Mouse (Mus musculus) Muller cell, postnatal 12 days (primary cell): ENCODE results near the gene Gabpb2.
A peak's percentile ranks its signal among the peaks of the same experiment; 100 is the strongest.

Source experiments
- DNase-seq: peaks from one replicate; pipeline ENCODE4 v3.0.0-alpha.2; 2015; ENCODE audit errors: inconsistent ontology term

Gabpb2 gene

DNA sequence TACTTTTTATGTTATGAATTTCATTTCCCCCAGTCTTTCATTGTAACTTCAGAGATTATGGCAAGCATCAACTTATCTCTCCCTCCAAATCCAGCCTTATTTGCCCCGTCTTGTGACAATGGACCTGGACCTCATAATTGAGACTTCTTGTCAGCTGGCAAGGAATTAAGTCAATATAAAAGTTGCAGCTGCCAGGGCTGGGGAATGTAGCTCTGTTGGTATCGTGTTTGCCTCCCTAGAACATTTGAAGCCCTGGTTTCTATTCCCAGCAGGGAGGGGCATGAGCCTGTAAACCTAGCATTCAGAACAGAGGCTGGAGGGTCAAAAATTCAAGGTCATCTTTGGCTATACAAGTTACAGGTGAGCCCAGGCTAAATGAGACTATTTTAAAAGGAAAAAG lies 21.9 kb downstream of the Gabpb2 start:
- DNase-seq, result no peak

DNA sequence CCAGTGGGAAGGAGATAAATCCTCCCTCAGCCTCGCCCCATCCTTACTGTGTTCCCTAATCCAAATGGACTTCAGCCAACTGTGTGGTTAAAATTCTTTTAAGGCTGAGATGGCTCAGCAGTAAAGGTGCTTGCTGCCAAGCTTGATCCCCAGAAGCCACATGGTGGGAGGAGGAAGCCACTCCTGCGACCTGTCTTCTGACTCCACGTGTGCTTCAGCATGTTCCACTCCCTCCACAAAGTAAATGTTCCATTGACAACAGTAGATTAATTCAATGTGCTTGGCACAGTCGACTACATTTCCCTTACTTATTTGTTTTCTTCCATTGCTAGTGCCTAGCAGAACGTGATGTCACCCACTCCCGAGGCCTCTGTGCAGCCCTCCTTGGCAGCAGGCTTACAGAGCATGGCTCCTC lies 23.0 kb downstream of the Gabpb2 start:
- peak; percentile 60 for DNase-seq

DNA sequence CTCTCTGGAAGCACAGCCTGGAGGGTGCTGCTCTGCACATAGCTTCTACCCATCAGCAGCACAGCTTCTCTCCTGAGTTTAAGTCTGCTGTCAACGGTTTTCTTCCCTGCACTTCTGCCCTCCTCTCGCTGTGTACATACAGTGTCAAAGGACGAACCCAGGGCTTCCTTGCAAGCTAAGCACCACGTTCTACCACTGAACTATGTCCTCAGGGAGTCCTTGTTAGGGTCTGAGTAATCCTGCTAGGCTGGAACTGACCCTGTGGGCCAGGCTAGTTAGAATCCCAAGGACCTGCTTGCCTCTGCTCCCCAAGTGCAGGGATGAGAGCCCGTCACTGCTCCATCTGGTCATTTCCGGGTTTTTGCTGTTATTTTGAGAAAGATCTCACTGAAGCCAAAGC lies 30.8 kb downstream of the Gabpb2 start:
- DNase-seq, result no peak

DNA sequence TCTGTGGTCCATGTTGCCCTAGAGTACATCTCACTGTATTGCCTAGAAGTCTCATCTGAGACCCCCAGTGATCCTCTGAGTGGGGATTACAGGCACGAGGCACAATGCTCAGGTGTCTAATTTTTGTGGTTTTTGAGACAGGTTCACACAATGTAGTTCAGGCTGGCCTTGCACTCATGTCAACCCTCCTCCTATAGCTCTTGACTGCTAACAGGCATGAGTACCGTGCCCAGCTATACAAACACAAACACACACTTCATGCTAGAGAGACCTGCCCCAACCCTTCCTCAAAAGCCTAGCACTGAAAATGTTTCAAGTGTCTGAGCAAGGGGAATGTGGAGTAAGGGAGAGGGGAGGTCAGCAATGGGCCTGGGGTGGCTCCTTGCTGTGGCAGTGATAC lies 31.6 kb downstream of the Gabpb2 start:
- DNase-seq, result no peak

DNA sequence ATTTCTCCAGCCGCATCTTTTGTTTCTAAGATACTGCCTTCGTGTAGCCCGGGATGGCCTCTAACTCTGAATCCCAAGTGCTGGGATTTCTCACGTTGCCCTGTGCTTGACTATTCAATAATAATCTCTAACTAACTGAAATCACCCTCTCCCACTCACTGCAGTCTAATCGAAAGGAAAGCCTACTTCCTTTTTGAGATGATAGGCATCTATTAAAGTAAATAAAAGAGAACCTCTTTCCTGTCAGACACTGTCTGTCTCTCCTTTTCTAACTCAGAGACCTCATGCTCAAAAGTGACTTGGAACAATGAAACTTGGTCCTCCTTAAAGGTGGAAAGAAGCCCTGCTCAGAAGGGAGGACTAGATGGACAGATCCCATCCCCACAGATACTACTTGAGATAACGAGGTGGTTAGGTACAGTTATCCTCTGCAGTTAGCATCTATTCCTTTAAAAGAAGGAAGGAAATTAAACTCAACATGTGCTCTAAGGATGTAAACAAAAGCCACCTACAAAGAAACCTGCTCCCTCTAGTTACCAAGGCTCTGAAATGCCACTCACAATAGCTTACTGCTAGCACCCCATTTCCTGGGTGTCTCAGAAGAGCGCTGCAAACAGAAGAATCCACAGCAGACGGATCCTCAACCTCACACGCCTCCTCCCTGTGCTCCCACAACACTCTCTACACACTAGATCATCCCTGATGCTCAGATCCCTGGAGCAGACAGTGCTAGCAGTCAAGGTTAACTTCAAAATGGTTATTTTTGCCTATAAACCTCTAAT lies 32.7 kb downstream of the Gabpb2 start:
- DNase-seq, result no peak

DNA sequence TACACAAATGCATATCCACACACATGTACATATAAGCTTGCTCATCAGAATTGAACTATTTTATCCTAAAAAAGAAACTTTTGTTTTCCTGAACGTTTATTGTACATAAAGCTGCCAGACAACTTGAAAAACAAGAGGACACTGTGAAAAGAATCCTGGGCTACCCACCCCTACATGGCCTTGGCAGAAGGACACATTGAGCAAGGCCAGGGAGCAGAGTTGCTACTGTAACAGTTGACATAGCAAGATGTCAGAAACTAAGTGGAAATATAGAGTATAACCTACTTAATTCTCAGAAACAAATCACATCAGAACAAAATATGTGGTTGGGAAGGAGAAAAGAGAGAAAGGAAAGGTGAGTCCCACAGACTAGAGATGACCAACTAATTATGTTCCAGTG lies 35.9 kb downstream of the Gabpb2 start:
- DNase-seq, result no peak

DNA sequence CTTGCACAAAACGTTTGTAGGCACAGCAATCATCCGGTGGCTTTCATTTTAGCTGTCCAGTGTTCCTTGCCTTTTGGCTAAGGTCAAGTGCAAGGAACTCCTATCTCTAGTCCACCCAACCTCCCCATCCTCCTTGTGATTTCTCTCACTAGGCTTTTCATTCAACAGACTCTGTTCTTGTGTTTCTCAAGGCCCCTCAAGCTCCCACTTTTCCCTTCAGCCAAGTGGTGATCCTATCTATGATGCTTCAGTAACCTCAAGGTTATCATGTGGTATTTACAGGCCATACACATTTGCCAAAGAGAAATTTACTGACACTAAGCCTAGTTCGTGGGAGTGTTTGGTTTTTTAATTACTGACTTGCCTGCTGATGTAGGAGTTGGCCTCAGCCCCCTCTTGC lies 37.8 kb downstream of the Gabpb2 start:
- no peak for DNase-seq

DNA sequence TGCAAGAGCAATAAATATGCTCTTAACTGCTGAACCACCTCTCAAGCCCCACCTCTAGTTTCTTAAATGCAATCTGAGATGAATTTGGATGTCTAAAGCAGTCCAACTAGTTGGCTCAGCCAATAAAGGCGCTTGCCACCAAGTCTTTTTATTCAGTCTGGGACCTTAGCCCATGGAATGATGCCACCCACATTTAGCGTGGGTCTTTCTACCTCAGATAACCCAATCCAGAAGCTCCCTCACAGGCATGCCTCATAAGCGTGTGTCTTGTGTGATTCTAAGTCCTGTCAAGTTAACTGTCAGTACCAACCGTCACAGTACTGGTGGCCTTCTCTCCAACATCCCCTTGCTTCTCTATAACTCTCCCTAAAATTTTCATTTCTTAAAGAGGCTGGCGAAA lies 38.8 kb downstream of the Gabpb2 start:
- no peak for DNase-seq

DNA sequence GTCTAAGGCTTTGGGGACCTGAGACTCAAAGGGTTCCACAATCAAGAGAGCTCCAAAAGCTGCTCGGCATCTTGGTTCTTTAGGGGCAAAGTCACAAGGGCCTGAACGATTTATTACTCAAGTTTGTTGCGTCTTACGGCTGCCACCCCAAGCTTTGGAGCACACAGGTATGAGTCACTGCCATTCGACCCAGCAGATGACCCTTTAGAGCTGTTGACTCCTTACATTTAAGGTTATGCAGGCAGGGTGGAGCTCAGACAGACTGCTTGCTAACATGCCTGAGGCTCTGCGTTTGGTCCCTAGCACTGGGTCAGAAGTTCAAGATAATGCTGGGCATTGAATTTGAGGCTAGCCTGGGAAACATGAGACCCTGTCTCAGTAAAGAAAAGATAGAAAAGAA lies 40.1 kb downstream of the Gabpb2 start:
- no peak for DNase-seq

DNA sequence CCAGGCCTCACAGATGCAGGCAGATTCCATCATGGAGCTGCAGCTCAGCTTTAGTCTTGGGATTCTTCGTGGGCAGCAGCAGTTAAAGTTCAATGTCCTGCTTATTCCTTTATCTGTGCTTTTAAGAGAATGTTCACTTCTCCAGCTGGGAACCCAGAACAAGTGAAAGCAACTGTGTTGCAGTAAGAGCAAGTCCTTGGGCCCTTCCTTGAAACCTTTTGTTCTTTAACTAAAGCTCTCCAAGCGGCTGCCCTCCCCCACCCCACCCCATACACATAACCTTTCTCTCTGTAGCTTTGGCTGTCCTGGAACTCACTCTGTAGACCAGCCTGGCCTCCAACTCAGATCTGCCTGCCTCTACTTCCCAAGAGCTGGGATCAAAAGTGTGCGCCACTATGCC lies 41.2 kb downstream of the Gabpb2 start:
- DNase-seq, result no peak

DNA sequence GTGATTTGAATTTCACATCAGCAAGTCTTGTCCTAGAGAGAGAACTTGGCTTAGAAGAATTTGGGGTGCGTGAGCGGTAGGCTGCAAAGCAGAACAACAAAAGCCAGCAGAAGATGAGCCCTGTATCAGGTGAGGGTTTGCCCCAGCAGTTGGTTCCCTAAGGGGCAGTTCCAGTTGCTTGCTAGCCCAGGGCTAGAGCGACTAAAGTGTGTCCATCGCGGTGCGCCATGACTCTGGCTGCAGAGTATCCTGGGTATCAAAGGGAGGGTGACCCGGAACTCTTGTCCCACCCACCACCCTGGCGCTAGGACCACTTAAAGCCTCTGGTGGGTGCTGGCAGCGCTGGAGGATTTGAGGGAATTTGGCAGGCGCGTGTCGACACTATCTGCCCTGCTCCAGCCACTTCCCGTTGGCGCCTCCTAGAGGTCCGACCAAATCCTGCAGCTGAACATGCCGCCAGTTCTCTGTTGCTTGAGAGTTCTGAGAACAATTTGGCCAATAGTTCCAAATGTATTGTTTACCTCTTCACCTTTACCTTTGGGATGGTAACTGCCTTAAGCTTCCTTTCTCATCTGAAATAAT lies 43.6 kb downstream of the Gabpb2 start:
- DNase-seq, result peak; percentile 67

DNA sequence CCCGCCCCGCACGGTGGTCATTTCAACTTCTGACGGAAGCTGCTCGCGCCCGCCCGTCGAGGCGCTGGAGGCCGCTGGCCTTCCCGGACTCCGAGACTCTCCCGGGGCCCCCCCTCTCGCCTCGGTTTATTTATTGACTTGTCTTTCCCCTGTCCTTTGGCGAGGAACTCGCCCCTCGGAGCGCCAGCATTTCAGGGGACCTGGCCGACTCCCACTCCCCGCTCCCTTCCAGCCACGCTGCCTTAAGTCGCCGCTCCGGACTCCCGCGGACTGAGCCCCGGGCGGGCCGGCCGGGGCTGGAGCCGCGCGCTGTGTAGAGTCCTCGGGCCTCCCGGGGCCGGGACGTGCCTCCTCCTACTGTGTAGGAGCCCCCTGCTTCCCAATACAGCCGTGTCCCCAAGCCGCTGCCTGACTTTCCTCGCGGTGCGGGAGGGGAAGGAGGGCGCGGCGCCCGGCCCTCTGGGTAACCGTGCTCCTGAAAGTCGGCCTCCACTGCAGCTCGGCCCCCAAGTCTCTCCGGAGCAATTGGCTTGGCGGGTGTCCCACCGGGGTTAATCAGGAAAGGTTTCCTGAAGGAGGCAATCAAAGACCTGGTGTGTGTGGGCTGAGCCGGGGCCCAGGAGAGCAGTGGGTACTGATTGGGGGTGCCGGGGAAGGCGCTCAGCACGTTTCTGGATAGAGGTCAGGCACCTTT lies 44.3 kb downstream of the Gabpb2 start:
- DNase-seq, result peak; percentile 32

DNA sequence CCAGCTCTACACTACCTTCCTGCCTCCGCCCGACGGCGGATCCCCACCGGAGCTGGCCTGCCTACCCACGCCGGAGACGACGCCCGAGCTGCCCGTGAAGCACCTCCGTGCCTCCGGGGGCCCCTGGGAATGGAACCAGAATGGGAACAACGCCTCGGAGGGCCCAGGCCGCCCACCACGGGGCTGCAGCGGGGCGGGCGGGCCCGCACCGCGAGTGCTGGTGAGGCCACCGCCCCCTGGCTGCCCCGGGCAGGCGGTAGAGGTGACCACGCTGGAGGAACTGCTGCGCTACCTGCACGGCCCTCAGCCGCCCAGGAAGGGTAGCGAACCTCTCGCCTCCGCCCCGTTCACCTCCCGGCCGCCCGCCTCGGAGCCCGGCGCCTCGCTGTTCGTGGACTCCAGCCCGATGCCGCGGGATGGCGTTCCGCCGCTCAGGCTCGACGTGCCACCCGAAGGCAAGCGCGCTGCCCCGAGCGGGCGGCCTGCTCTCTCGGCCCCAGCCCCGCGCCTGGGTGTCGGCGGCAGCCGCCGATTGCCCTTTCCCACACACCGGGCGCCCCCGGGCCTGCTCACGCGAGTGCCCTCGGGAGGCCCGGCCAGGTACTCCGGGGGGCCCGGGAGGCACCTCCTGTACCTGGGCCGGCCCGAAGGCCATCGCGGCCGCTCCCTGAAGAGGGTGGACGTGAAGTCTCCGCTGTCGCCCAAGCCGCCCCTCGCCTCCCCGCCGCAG lies 45.0 kb downstream of the Gabpb2 start:
- no peak for DNase-seq

DNA sequence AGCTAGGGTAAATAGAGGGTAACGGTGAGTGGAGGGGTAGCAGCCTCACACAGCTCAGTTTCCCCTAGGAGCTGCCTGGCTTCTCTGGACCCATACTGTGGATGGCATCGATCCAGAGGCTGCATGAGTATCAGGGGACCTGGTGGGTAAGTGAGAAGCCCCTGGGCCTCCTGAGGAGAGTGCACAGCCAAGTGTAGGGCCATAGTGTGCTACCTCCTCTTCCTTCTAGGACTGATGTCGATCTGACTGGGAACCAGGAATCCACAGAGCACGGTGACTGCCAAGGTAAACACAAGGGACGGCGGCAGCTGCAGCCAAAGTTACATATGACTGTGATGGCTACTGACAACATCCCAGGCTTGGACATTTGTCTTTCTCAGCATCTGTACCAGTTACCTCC lies 46.6 kb downstream of the Gabpb2 start:
- no peak for DNase-seq

DNA sequence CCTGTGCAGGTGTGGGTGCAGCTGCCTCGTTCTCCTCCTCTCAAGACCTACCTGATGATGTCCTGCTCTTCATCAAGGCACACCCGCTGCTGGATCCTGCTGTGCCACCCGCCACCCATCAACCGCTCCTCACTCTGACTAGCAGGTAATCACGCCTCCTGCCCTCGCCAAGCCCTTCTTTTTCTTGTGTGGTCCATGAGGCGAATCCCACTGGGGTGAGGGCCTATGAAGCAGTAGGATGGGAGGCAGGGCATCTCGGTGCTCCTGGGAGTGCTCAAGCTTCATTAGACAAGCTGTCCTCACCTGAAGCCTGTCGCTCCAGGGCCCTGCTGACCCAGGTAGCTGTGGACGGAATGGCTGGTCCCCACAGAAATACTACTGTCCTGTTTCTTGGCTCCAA lies 47.7 kb downstream of the Gabpb2 start:
- no peak for DNase-seq

DNA sequence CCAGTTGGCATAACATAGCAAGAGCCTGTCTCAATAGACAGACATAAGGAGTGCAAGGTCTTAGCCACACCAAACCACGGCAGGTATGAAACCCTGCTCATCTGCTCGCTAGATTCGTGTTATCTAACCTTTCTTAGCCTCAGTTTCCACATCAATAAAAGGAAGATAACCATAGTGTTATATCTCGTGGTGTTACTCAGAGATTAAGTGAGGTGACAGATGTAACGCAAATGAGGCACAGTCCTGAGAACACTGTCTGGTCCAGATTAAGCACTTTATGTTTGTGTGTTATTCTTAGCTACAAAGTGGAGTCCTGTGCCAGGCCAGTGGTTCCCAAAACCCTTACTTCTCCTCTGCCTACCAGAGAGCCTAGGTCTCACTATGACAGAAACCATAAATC lies 52.9 kb downstream of the Gabpb2 start:
- no peak for DNase-seq

DNA sequence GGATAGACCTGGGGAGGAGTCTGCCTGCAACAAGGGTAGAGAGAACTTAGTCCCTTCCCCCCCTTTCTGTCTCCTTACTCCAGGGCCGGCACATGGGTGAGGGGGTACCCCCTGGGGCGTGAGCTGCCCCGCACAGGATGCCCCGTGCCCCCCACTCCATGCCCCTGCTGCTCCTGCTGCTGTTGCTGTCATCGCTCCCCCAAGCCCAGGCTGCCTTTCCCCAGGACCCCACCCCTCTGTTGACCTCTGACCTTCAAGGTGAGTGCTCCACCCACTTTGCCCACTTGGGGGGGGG lies 53.5 kb downstream of the Gabpb2 start:
- no peak for DNase-seq

DNA sequence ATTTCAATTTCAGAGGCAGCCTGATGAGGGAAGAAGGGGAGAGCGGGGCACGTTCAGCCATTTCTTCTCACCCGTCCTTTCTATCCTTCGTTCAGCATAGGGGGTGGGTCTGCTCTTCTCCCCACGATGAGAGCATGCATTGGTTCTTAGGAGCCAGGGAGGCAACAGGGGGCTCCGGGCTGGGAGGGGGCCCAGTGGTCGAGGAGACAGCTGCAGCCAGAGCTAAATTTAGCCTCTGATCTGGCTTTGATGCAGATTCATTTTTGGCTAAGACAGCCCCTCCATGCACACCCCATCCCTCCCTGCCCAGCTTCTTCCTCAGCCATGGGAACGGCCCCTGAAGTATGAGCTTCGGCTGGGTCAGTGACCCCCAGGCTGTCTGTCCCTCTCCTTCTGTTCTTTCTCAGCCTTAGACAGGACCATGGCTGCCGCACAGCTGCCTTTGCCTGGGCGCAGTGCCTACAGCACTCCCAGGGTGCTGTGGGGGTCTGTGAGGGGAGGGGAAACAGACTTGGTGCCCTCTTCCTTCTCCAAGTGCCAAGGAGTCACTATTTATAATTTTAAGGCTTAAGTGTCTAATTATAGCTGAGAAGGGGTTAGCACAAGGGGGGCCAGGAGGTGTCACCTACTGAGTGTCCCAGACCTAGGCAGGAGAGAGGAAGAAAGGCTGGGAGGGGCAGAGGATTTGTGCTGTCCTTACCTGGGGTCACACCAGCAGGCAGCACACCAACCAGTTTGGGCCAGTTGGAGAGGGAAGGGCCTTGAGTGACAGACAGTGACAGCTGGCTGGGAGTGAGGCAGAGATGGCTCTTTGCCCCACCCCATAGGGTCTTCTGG lies 54.1 kb downstream of the Gabpb2 start:
- no peak for DNase-seq

DNA sequence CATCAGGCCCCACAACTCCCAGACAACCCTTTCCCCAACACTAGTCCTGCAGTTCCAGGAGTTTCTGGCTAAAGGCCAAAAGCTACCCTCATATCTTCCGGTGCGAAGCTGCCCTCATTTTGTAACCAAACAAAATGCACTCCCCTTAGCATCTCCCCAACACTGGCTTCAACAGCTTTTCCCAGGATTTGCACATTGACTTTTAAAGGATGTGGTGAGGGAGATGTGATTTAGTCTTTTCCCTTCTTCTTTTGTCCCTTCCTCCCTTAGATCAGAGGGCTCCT lies 55.4 kb downstream of the Gabpb2 start:
- no peak for DNase-seq

DNA sequence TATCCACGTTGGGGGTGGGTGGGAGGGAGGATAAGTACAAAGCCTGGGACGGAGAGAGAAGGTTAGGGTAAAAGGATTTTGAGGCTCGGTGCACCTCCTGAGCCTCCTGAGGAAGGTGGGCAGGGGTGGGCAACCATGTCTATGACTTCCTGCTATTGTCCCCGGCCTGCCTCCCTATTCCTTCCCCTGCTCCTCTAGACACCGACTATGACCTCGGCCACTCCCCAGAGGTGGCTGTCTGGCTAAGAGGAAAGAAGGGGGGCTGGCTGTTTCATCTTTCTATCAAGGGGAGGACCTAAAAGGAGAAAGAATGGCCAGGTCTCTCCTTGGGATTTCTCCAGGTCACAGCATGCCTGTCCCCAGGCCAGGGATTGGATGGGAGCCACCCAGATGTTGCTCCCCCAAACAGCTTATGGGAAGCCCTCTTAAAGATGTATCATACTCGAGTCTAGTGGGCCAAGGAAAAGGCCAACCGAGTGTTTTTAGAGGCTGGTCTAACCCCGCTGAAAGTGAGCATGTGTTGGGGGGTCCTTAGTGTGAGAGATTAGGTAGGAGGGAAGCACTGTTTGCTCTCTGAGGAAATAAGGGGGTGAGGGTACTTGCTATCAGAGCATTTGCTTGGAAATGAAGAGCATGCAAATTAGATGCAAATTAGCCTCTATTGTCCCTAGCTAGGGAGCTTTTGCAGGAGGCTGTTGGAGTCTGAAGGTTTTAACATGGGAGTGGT lies 55.9 kb downstream of the Gabpb2 start:
- no peak for DNase-seq

DNA sequence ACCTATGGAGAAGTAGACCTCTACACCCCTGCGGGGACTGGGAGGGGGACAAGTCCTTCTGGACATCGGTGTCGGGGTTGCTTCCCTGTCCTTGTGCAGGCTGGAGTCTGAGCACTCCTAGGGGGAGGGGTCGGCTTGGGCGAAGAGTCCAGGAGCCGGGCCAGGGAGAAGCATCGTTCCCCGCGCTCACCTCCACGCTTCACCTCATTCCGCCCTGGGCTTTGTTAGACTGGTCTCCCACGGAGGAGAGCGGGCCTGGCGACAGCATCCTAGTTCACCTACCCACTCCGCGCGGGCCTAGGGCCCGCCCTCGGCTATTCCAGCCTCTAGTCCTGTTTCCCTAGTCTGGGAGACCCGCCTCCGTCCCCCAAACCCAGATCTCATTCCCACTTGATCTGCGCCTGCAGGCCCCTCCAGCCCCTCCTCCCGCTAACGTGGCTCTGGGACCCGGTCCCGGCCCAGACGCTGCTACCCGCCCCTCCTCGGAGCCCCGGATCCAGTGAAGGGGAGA lies 56.6 kb downstream of the Gabpb2 start:
- DNase-seq, result peak; percentile 23
